Mouse (Mus musculus) cerebellum, adult 2 months (tissue): ENCODE data around the gene Clmn.

ENCODE experiments used
- CTCF ChIP-seq: fragments of 200-500 bp; IDR thresholded peaks from 2 replicates; pipeline ENCODE4 v1.5.1; 2011; ENCODE audit warnings: low read depth, mild to moderate bottlenecking, control low read depth, low read length, moderate library complexity, borderline replicate concordance; ENCODE audit not compliant: insufficient read depth
- POLR2A ChIP-seq: fragments of 200-500 bp; IDR thresholded peaks from 2 replicates; pipeline ENCODE4 v1.6.1; 2011; ENCODE audit warnings: low read length, control low read depth, borderline replicate concordance; ENCODE audit not compliant: insufficient read depth

- TF ChIP-seq CTCF, result no peak
- no peak for TF ChIP-seq POLR2A
Observed at GRCm38 (mm10) chr12:104869737-104870136, 4.9 kb upstream of the Clmn start.
